Mouse (Mus musculus) neural tube, embryonic 14.5 days (tissue): ENCODE results near the gene Alpk3. TPM values are rescaled to one million over a fixed set of nuclear protein-coding genes. Genes with fewer than 3 reads are reported as not detected.

Experiments
- ATAC-seq: fragments of 200-750 bp; cut with Nextera tagmentation; 2 replicates; pipeline ENCODE4 v1.8.0; 2017; ENCODE audit warnings: low read depth, mild to moderate bottlenecking, moderate TSS enrichment, moderate library complexity
- H3K27ac ChIP-seq: fragments of 300-500 bp; sonication (generic); 2 replicates; pipeline ENCODE4 v1.5.1; 2014; ENCODE audit warnings: low read depth, mild to moderate bottlenecking, control low read depth, low read length, moderate library complexity, mixed read lengths
- H3K27me3 ChIP-seq: fragments of 300-500 bp; sonication (generic); 2 replicates; pipeline ENCODE4 v1.6.1; 2014; ENCODE audit warnings: low read length; ENCODE audit not compliant: control insufficient read depth, insufficient read depth
- H3K36me3 ChIP-seq: fragments of 300-500 bp; sonication (generic); 2 replicates; pipeline ENCODE4 v1.6.1; 2014; ENCODE audit warnings: low read length, mixed read lengths; ENCODE audit not compliant: control insufficient read depth, insufficient read depth
- H3K4me1 ChIP-seq: fragments of 300-500 bp; sonication (generic); 2 replicates; pipeline ENCODE4 v1.6.1; 2014; ENCODE audit warnings: low read length; ENCODE audit not compliant: control insufficient read depth, insufficient read depth
- H3K4me2 ChIP-seq: fragments of 300-500 bp; sonication (generic); 2 replicates; pipeline ENCODE4 v1.6.1; 2014; ENCODE audit warnings: mild to moderate bottlenecking, low read depth, low read length, control low read depth
- H3K4me3 ChIP-seq: fragments of 300-500 bp; sonication (generic); 2 replicates; pipeline ENCODE4 v1.5.1; 2014; ENCODE audit warnings: low read depth, low read length, control low read depth, mixed read lengths
- H3K9ac ChIP-seq: fragments of 300-500 bp; sonication (generic); replicated peaks from 2 replicates; pipeline ENCODE4 v1.6.1; 2014; ENCODE audit warnings: low read depth, mild to moderate bottlenecking, control low read depth, low read length, mixed read lengths
- H3K9me3 ChIP-seq: fragments of 300-500 bp; sonication (generic); 2 replicates; pipeline ENCODE4 v1.6.1; 2016; ENCODE audit warnings: low read length; ENCODE audit not compliant: control insufficient read depth
- WGBS: fragments of 180-500 bp; shearing (Covaris S2); extraction: QIAGEN DNeasy Blood & Tissue Kit; methylation state at CpG from one replicate; pipeline ENCODE4 v1.1.7; 2014; 5-methylcytosine and 5-hydroxymethylcytosine counted together
- polyA plus RNA-seq: library from polyadenylated mRNA; unstranded; fragments of >200 nt; fragmentation: Nextera tagmentation; extraction: Ambion mirVana; gene quantifications from 2 replicates; pipeline ENCODE4 v1.2.1, GENCODE M21; 2014

Alpk3 gene
- 0.05 and 0.17 TPM in 2 replicates for polyA plus RNA-seq

- 31% methylated on average over 26 of the region's 27 CpGs for WGBS
- no peaks in the 10 kb centered on the region for H3K36me3 ChIP-seq
- no peak within 1 kb of the TSS for H3K9ac ChIP-seq
- no peak within 1 kb of the TSS for H3K4me2 ChIP-seq
- no peak for ATAC-seq
- H3K4me3 ChIP-seq, result no peak within 1 kb of the TSS
- H3K27me3 ChIP-seq, result no peaks in the 10 kb centered on the region
- no peaks in the 10 kb centered on the region for H3K4me1 ChIP-seq
- no peaks in the 10 kb centered on the region for H3K9me3 ChIP-seq
- H3K27ac ChIP-seq, result no peak within 1 kb of the TSS
These were observed at the start of gene Alpk3 for GRCm38 (mm10) chr7:81057471-81057870. Alpk3 (plus strand) TSS chr7:81057600.

GRCm38 (mm10) chr7:81008285-81008684 lies 49.1 kb upstream of the Alpk3 start:
- Histone ChIP-seq H3K4me1 (no peaks in the 10 kb centered on the region), H3K9ac (no peak overlapping the region), H3K4me3 (no peak overlapping the region), H3K27ac (no peak overlapping the region), H3K27me3 (no peaks in the 10 kb centered on the region), H3K4me2 (no peak overlapping the region), H3K36me3 (peaks cover 7% of the 10 kb centered on the region; the same call in 1 of the 2 replicates), H3K9me3 (no peaks in the 10 kb centered on the region)
- ATAC-seq, result no peak
- whole genome bisulfite sequencing, result 88% methylated on average over 3 of the region's 3 CpGs

- 99% methylated on average over 3 of the region's 3 CpGs for WGBS
- Histone ChIP-seq H3K9me3 (no peaks in the 10 kb centered on the region), H3K4me3 (no peak overlapping the region), H3K4me1 (no peaks in the 10 kb centered on the region), H3K9ac (no peak overlapping the region), H3K36me3 (peaks cover 7% of the 10 kb centered on the region; the same call in 1 of the 2 replicates), H3K27me3 (no peaks in the 10 kb centered on the region), H3K4me2 (no peak overlapping the region), H3K27ac (no peak overlapping the region)
- no peak for ATAC-seq
These were observed 45.8 kb upstream of the Alpk3 start for GRCm38 (mm10) chr7:81011576-81011975.

GRCm38 (mm10) chr7:81020307-81020706 lies 37.1 kb upstream of the Alpk3 start:
- Histone ChIP-seq H3K27ac (no peak overlapping the region), H3K9me3 (no peaks in the 10 kb centered on the region), H3K4me3 (no peak overlapping the region), H3K4me1 (no peaks in the 10 kb centered on the region), H3K9ac (no peak overlapping the region), H3K27me3 (no peaks in the 10 kb centered on the region), H3K36me3 (peaks cover 21% of the 10 kb centered on the region), H3K4me2 (no peak overlapping the region)
- 74% methylated on average over 11 of the region's 11 CpGs for WGBS
- ATAC-seq, result no peak

GRCm38 (mm10) chr7:81022731-81023130 lies 34.7 kb upstream of the Alpk3 start:
- peaks cover 27% of the 10 kb centered on the region for H3K36me3 ChIP-seq
- no peak overlapping the region for H3K4me2 ChIP-seq
- no peaks in the 10 kb centered on the region for H3K9me3 ChIP-seq
- no peak overlapping the region for H3K27ac ChIP-seq
- no peak overlapping the region for H3K4me3 ChIP-seq
- no peaks in the 10 kb centered on the region for H3K4me1 ChIP-seq
- H3K27me3 ChIP-seq, result no peaks in the 10 kb centered on the region
- ATAC-seq, result no peak
- no peak overlapping the region for H3K9ac ChIP-seq

- H3K4me2 ChIP-seq, result no peak overlapping the region
- H3K27ac ChIP-seq, result no peak overlapping the region
- H3K36me3 ChIP-seq, result peaks cover 27% of the 10 kb centered on the region
- ATAC-seq, result no peak
- H3K4me1 ChIP-seq, result no peaks in the 10 kb centered on the region
- no peaks in the 10 kb centered on the region for H3K27me3 ChIP-seq
- H3K4me3 ChIP-seq, result no peak overlapping the region
- H3K9ac ChIP-seq, result no peak overlapping the region
- WGBS, result 66% methylated on average over 5 of the region's 5 CpGs
- H3K9me3 ChIP-seq, result no peaks in the 10 kb centered on the region
These were observed 33.3 kb upstream of the Alpk3 start for GRCm38 (mm10) chr7:81024118-81024517.

- Histone ChIP-seq H3K36me3 (peaks cover 27% of the 10 kb centered on the region), H3K9me3 (no peaks in the 10 kb centered on the region), H3K9ac (no peak overlapping the region), H3K4me2 (no peak overlapping the region), H3K27me3 (no peaks in the 10 kb centered on the region), H3K27ac (no peak overlapping the region), H3K4me1 (no peaks in the 10 kb centered on the region), H3K4me3 (no peak overlapping the region)
- ATAC-seq, result no peak
- WGBS, result 95% methylated on average over 9 of the region's 9 CpGs
These were observed 32.7 kb upstream of the Alpk3 start for GRCm38 (mm10) chr7:81024651-81025050.

GRCm38 (mm10) chr7:81025751-81026150 lies 31.6 kb upstream of the Alpk3 start:
- H3K36me3 ChIP-seq, result peaks cover 29% of the 10 kb centered on the region
- no peaks in the 10 kb centered on the region for H3K4me1 ChIP-seq
- no peaks in the 10 kb centered on the region for H3K9me3 ChIP-seq
- H3K27me3 ChIP-seq, result no peaks in the 10 kb centered on the region
- no peak overlapping the region for H3K9ac ChIP-seq
- H3K27ac ChIP-seq, result no peak overlapping the region
- WGBS, result 95% methylated on average over 2 of the region's 2 CpGs
- H3K4me2 ChIP-seq, result no peak overlapping the region
- no peak overlapping the region for H3K4me3 ChIP-seq
- ATAC-seq, result no peak

GRCm38 (mm10) chr7:81039711-81040110 lies 17.7 kb upstream of the Alpk3 start:
- no peak overlapping the region for H3K4me3 ChIP-seq
- H3K27me3 ChIP-seq, result no peaks in the 10 kb centered on the region
- H3K9ac ChIP-seq, result no peak overlapping the region
- 92% methylated on average over 2 of the region's 2 CpGs for WGBS
- no peaks in the 10 kb centered on the region for H3K4me1 ChIP-seq
- peaks cover 49% of the 10 kb centered on the region for H3K36me3 ChIP-seq
- H3K4me2 ChIP-seq, result no peak overlapping the region
- ATAC-seq, result no peak
- no peak overlapping the region for H3K27ac ChIP-seq
- no peaks in the 10 kb centered on the region for H3K9me3 ChIP-seq
